Mouse (Mus musculus) neutrophil, adult 65 days (primary cell): ENCODE results near the gene Uso1. TPM values are rescaled to one million over a fixed set of nuclear protein-coding genes. Genes with fewer than 3 reads are reported as not detected.

Source experiments
- total RNA-seq: library from RNA; stranded (reverse); gene quantifications from 2 replicates; pipeline ENCODE4 v1.2.4, GENCODE M21; 2023

Gene Uso1
- total RNA-seq = 34.7 and 45.6 TPM in 2 replicates

GRCm38 (mm10) chr5:92137239-92138046, at the start of gene Uso1:
TSS of gene Uso1 (plus strand) at chr5:92137938.

GRCm38 (mm10) chr5:92215308-92215707, 77.6 kb downstream of the Uso1 start, which contains the start of gene U90926:
TSS of gene U90926 (minus strand) at chr5:92215408.

Other genes starting within 250 kb of the Uso1 start
- gene Rchy1, start 174.9 kb upstream of the Uso1 start, total RNA-seq = 92.5 and 112 TPM in 2 replicates
- not detected in 2 replicates for gene Odaph, start 150.5 kb upstream of the Uso1 start, total RNA-seq
- gene Cdkl2, start 94.1 kb upstream of the Uso1 start, total RNA-seq = 0.41 and 0.82 TPM in 2 replicates
- 52.3 and 78.7 TPM in 2 replicates for gene G3bp2, start 54.2 kb upstream of the Uso1 start, total RNA-seq
- gene U90926, start 77.5 kb downstream of the Uso1 start, total RNA-seq = not detected in 2 replicates
- 0.61 and 1.2 TPM in 2 replicates for gene Ppef2, start 118.3 kb downstream of the Uso1 start, total RNA-seq
- 63.6 and 64.2 TPM in 2 replicates for gene Naaa, start 140.2 kb downstream of the Uso1 start, total RNA-seq
- 20.2 and 22.5 TPM in 2 replicates for gene Sdad1, start 172.5 kb downstream of the Uso1 start, total RNA-seq
- 0.54 TPM in 1 of 2 replicates, not detected in the other for gene Cxcl9, start 190.1 kb downstream of the Uso1 start, total RNA-seq
- 0.92 TPM in 1 of 2 replicates, not detected in the other for gene Art3, start 193.9 kb downstream of the Uso1 start, total RNA-seq
- gene Cxcl10, start 211.0 kb downstream of the Uso1 start, total RNA-seq = 3.9 and 6.8 TPM in 2 replicates